Mouse (Mus musculus): ENCODE measurements around the gene Cdk5rap3. TPM values are rescaled to one million over a fixed set of nuclear protein-coding genes. Genes with fewer than 3 reads are reported as not detected.
A peak's percentile ranks its signal among the peaks of the same experiment; 100 is the strongest.

The Cdk5rap3 gene
- polyA plus RNA-seq, 1 experiment from 2014 or later: 33.7 TPM

DNA sequence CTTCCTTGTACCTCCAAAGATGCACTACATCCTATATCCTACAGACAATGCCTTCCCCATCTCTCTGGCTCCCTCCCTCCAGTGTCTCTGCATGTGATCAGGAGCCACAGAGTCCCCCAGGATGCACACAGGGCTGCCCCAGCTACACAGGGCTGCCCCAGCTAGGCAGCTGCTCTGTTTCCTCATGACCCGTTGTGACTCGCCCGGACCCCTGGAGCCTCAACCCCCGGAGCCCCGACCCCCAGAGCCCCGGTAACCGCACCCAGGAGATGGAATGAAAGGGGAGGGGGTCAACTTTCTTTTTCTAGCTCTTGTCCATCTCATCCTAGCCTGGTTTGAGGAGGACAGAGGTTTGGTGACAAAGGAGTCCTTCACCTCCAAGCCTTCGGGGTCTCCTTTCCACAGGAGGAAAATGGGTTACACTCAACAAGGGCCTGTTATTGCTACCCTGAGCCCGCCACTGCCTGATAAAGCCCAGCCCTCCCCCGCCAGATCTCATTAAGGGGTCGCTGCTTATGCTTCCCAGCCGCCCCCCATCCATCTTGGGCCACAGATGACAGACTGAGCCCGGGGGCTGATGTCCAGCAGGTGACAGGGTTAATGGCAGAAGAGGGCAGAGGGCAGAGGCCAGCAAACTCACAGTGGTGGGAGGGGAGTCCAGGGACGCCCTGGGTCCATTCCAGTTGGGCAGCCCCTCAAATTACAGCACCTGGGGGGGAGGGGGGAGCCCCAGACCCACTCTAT, 24.3 kb downstream of the Cdk5rap3 start:
- no peaks in the 10 kb centered on the region for H3K9me3 ChIP-seq (replicated peaks)
- H3K36me3 ChIP-seq (replicated peaks): no peaks in the 10 kb centered on the region
- no peak overlapping the region for H3K27ac ChIP-seq (replicated peaks)
- no peak overlapping the region for H3K9ac ChIP-seq
- ATAC-seq (ENCODE audit: insufficient read depth): no peak
- no peaks in the 10 kb centered on the region for H3K4me1 ChIP-seq (replicated peaks)
- WGBS (ENCODE audit: insufficient replicate concordance): 54% methylated on average over 14 of the region's 14 CpGs
- no peak overlapping the region for H3K4me2 ChIP-seq
- H3K27me3 ChIP-seq: 0 out of 2 replicates have a peak, but pooled peaks cover 7% of the 10 kb centered on the region
- no peak overlapping the region for H3K4me3 ChIP-seq (replicated peaks)

- H3K4me1 ChIP-seq (replicated peaks): 0 out of 2 replicates have a peak, but pooled peaks cover 8% of the 10 kb centered on the region
- H3K36me3 ChIP-seq (replicated peaks): no peaks in the 10 kb centered on the region
- no peaks in the 10 kb centered on the region for H3K9me3 ChIP-seq (replicated peaks)
- H3K4me2 ChIP-seq: no peak overlapping the region
- no peak overlapping the region for H3K27ac ChIP-seq (replicated peaks)
- H3K27me3 ChIP-seq: no peaks in the 10 kb centered on the region
- H3K4me3 ChIP-seq (replicated peaks): no peak overlapping the region
- no peak for ATAC-seq (ENCODE audit: insufficient read depth)
- no peak overlapping the region for H3K9ac ChIP-seq
- WGBS (ENCODE audit: insufficient replicate concordance): 59% methylated on average over 8 of the region's 8 CpGs
These were observed 29.3 kb downstream of the Cdk5rap3 start for GRCm38 (mm10) chr11:96886942-96887546.

GRCm38 (mm10) chr11:96885901-96886340, 30.4 kb downstream of the Cdk5rap3 start:
- no peak overlapping the region for H3K9ac ChIP-seq
- H3K4me2 ChIP-seq: no peak overlapping the region
- no peak for ATAC-seq (ENCODE audit: insufficient read depth)
- no peak overlapping the region for H3K27ac ChIP-seq (replicated peaks)
- H3K27me3 ChIP-seq: 0 out of 2 replicates have a peak, but pooled peaks cover under 1% of the 10 kb centered on the region
- WGBS (ENCODE audit: insufficient replicate concordance): 61% methylated on average over 5 of the region's 5 CpGs
- no peaks in the 10 kb centered on the region for H3K9me3 ChIP-seq (replicated peaks)
- 0 out of 2 replicates have a peak, but pooled peaks cover 8% of the 10 kb centered on the region for H3K4me1 ChIP-seq (replicated peaks)
- no peaks in the 10 kb centered on the region for H3K36me3 ChIP-seq (replicated peaks)
- H3K4me3 ChIP-seq (replicated peaks): no peak overlapping the region

DNA sequence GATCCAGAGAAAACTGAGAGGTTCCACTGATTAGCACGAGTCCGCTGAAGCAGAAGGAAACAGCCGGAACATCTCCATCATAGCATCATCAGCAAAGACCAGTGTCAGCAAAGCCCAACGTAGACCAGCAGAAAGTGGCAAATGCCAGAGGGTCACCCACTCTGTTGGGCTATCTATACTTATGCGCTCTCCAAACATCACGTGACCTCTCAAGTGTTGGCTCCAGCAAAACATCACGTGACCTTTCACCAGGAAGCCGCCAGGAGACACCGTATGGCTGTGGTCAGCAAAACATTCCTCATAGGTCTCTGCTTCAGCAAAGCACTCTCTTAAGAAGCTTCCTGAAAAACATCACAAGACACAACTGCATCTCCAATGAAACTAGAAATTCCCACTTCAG, 36.0 kb downstream of the Cdk5rap3 start:
- Histone ChIP-seq H3K9me3 (replicated peaks) (no peaks in the 10 kb centered on the region), H3K36me3 (replicated peaks) (no peaks in the 10 kb centered on the region), H3K4me2 (no peak overlapping the region), H3K27me3 (peaks cover 55% of the 10 kb centered on the region), H3K9ac (no peak overlapping the region), H3K27ac (replicated peaks) (no peak overlapping the region), H3K4me1 (replicated peaks) (peaks cover 11% of the 10 kb centered on the region), H3K4me3 (replicated peaks) (no peak overlapping the region)
- peak; percentile 18; the same call in 1 of the 2 replicates for ATAC-seq (ENCODE audit: insufficient read depth)
- 62% methylated on average over 9 of the region's 9 CpGs for WGBS (ENCODE audit: insufficient replicate concordance)

DNA sequence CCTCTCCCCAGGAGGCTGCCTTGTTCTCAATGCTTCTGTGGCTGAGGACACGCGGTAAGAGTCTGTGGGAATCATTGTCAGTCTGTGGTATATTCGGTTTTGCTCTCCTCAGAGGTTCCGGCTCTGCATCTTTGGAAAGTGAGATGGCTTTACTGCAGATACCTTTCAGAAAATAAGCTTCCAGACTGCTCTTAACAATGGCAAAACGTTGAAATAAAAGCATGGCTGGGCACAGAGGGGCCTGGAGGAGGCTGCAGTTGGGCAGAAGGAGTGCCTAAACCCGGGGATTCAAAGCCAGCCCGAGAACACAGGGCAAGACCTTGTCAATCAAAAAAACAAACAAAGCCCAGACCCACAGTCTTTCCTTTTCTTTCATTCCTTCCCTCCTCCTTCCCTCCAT, 36.9 kb downstream of the Cdk5rap3 start:
- no peak overlapping the region for H3K4me2 ChIP-seq
- no peaks in the 10 kb centered on the region for H3K36me3 ChIP-seq (replicated peaks)
- no peak overlapping the region for H3K4me3 ChIP-seq (replicated peaks)
- H3K9me3 ChIP-seq (replicated peaks): no peaks in the 10 kb centered on the region
- H3K27me3 ChIP-seq: peaks cover 64% of the 10 kb centered on the region
- 15% methylated on average over 7 of the region's 7 CpGs for WGBS (ENCODE audit: insufficient replicate concordance)
- H3K4me1 ChIP-seq (replicated peaks): peaks cover 11% of the 10 kb centered on the region
- ATAC-seq (ENCODE audit: insufficient read depth): no peak
- no peak overlapping the region for H3K9ac ChIP-seq
- H3K27ac ChIP-seq (replicated peaks): no peak overlapping the region

- WGBS (ENCODE audit: insufficient replicate concordance): 6% methylated on average over 3 of the region's 3 CpGs
- no peaks in the 10 kb centered on the region for H3K9me3 ChIP-seq (replicated peaks)
- H3K9ac ChIP-seq: no peak overlapping the region
- no peak for ATAC-seq (ENCODE audit: insufficient read depth)
- H3K27me3 ChIP-seq: peaks cover 71% of the 10 kb centered on the region
- no peak overlapping the region for H3K4me2 ChIP-seq
- no peak overlapping the region for H3K4me3 ChIP-seq (replicated peaks)
- no peak overlapping the region for H3K27ac ChIP-seq (replicated peaks)
- H3K36me3 ChIP-seq (replicated peaks): no peaks in the 10 kb centered on the region
- peaks cover 11% of the 10 kb centered on the region for H3K4me1 ChIP-seq (replicated peaks)
These were observed 37.6 kb downstream of the Cdk5rap3 start for GRCm38 (mm10) chr11:96878715-96879114.

DNA sequence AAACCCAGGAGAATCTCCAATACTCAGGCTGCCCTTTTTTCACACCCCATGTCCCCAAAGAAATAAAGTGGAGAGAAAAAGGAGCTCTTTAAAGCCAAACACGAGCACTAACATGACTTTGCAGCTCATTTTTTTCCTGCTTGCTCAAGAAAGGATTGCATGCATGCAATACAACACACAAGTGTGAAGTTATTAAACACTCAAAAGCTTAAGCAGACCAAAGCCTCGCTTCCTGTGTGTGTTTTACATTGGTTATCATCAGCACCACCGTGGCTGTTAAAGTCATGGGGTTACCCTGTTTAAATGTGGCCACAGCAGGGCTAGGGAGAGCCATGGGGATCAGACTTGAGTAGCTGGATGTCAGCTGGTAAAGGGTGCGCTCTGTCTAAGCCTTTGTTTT, 39.2 kb downstream of the Cdk5rap3 start:
- no peak for ATAC-seq (ENCODE audit: insufficient read depth)
- Histone ChIP-seq H3K4me3 (replicated peaks) (no peak overlapping the region), H3K27ac (replicated peaks) (no peak overlapping the region), H3K9ac (no peak overlapping the region), H3K4me2 (no peak overlapping the region), H3K9me3 (replicated peaks) (no peaks in the 10 kb centered on the region), H3K4me1 (replicated peaks) (peaks cover 11% of the 10 kb centered on the region), H3K27me3 (peaks cover 87% of the 10 kb centered on the region), H3K36me3 (replicated peaks) (no peaks in the 10 kb centered on the region)
- WGBS (ENCODE audit: insufficient replicate concordance): 24% methylated on average over 4 of the region's 4 CpGs

DNA sequence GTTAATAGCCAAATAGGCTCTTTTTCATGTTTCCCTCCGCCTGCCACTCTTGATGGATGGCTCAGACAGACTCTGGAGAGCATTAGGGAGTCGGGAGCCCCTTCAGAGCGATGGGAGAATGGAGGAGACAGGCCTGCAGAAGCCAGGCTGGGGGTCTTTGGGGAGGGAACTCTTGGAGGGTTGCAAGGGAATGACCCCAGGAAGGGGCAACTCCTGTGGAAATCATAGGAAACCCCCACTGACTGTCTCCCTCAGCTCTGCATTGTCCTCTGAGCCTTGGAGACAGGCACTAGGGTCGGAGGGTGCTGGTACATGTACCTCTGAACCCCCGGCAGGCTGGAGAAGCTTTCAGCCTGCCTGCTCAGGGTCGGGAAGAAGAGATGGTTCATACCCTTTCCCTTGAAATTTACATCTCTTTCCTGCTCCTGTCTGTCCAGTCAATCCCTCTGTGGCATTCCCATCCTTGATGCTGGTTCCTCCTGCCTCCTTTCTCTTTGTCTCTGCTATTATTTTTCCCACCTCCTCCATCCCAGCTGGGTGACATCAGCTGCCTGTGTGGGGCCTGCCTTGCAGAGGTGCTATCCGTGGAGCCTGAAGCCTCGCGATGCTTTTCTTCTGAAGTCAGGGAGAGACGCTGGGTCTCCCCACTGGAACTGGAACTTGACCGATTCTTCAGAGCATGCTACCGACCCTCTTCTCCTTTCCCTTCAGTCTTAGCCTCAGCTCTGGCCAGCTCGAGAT, 39.8 kb downstream of the Cdk5rap3 start:
- H3K9ac ChIP-seq: no peak overlapping the region
- H3K4me2 ChIP-seq: peak overlapping the region; percentile 55; the same call in 1 of the 2 replicates
- H3K27ac ChIP-seq (replicated peaks): no peak overlapping the region
- no peaks in the 10 kb centered on the region for H3K36me3 ChIP-seq (replicated peaks)
- ATAC-seq (ENCODE audit: insufficient read depth): no peak
- 20% methylated on average over 13 of the region's 13 CpGs for WGBS (ENCODE audit: insufficient replicate concordance)
- H3K27me3 ChIP-seq: peaks cover 92% of the 10 kb centered on the region
- H3K9me3 ChIP-seq (replicated peaks): no peaks in the 10 kb centered on the region
- peaks cover 11% of the 10 kb centered on the region for H3K4me1 ChIP-seq (replicated peaks)
- no peak overlapping the region for H3K4me3 ChIP-seq (replicated peaks)

- no peak overlapping the region for H3K27ac ChIP-seq (replicated peaks)
- 0 out of 2 replicates have a peak overlapping the region, but pooled peaks have one; percentile 10 for H3K4me3 ChIP-seq (replicated peaks)
These were observed 40.6 kb downstream of the Cdk5rap3 start for GRCm38 (mm10) chr11:96875745-96876144.

DNA sequence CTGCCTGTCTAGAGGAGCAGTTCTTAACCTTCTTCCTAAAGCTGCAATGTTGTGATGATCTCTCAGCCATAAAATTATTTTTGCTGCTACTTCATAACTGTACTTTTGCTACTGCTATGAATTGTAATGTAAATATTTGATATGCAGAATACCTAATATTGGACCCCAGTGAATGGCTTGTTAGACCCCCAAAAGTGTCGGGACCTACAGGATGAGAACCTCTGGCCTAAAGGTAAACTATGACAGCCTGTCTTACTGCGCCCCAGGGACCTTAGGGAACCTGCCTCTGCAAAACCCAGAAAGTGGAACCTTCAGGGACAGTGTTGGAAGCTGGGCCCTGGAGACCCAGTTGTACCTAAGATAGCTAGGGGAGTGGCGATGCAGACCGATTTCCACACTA, 41.0 kb downstream of the Cdk5rap3 start:
- H3K9me3 ChIP-seq (replicated peaks): no peaks in the 10 kb centered on the region
- peak overlapping the region; percentile 55 for H3K4me2 ChIP-seq
- no peak for ATAC-seq (ENCODE audit: insufficient read depth)
- no peak overlapping the region for H3K27ac ChIP-seq (replicated peaks)
- no peak overlapping the region for H3K4me3 ChIP-seq (replicated peaks)
- WGBS (ENCODE audit: insufficient replicate concordance): 20% methylated on average over 4 of the region's 4 CpGs
- no peak overlapping the region for H3K9ac ChIP-seq
- peaks cover 90% of the 10 kb centered on the region for H3K27me3 ChIP-seq
- H3K36me3 ChIP-seq (replicated peaks): no peaks in the 10 kb centered on the region
- peaks cover 11% of the 10 kb centered on the region for H3K4me1 ChIP-seq (replicated peaks)

More at GRCm38 (mm10) chr11:96875745-96876144, 40.6 kb downstream of the Cdk5rap3 start:
- H3K9ac ChIP-seq: no peak overlapping the region
- H3K27me3 ChIP-seq: peaks cover 91% of the 10 kb centered on the region
- H3K4me1 ChIP-seq (replicated peaks): peaks cover 11% of the 10 kb centered on the region
- peak overlapping the region; percentile 55 for H3K4me2 ChIP-seq
- no peak for ATAC-seq (ENCODE audit: insufficient read depth)
- H3K36me3 ChIP-seq (replicated peaks): no peaks in the 10 kb centered on the region
- H3K9me3 ChIP-seq (replicated peaks): no peaks in the 10 kb centered on the region
- WGBS (ENCODE audit: insufficient replicate concordance): under 1% methylated on average over 35 of the region's 35 CpGs

DNA sequence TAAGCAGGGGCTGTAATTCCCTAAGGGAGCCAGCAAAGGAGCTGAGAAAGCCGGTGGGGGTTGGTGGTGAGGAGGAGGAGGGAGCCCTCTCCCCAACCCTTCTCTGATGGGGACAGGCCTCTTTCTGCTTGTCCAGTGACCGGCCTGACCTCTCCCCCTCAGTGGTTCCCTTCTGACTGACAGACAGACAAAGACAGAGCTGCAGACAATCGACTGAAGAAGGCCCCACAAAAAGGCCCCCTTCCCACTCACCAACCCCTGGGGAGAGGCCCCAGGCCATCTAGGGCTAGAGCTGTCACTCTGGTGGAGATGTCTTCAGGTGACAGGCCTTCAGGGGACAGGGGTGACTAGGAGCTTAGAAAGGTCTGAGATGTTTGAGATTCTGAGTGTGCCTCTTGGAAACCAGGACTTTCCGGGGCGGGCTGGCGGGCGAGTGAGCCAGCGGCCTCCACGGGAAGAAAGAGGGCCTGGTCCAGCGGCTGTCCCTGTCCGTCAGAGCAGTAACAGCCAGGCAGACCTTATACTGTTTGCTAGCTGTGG, 42.6 kb downstream of the Cdk5rap3 start:
- 42% methylated on average over 11 of the region's 11 CpGs for whole genome bisulfite sequencing (ENCODE audit: insufficient replicate concordance)
- H3K9ac ChIP-seq: no peak overlapping the region
- H3K27ac ChIP-seq (replicated peaks): no peak overlapping the region
- peaks cover 78% of the 10 kb centered on the region for H3K27me3 ChIP-seq
- no peak overlapping the region for H3K4me2 ChIP-seq
- no peak for ATAC-seq (ENCODE audit: insufficient read depth)
- no peaks in the 10 kb centered on the region for H3K36me3 ChIP-seq (replicated peaks)
- no peaks in the 10 kb centered on the region for H3K9me3 ChIP-seq (replicated peaks)
- H3K4me3 ChIP-seq (replicated peaks): no peak overlapping the region
- peaks cover 11% of the 10 kb centered on the region for H3K4me1 ChIP-seq (replicated peaks)

All from liver, embryonic 15.5 days (tissue).